Mouse (Mus musculus): ENCODE measurements at regions not wholly inside any gene's neighbourhood (a gene's known extent, or its start where the extent isn't known, plus 50 kb on each side); places are given as distances from the start of the nearest gene placed in this dataset.
"Not testable (repeated sequence)": the region's sequence is repeated elsewhere in the genome, so short reads cannot be mapped to it uniquely, and the experiment has no call there.

GRCm38 (mm10) chr1:165014328-165014727, 79.0 kb upstream of the Xcl1 start:
- no peak for DNase-seq

- no peak for DNase-seq
Measured at GRCm38 (mm10) chr1:165013428-165013827, 78.1 kb upstream of the Xcl1 start.

GRCm38 (mm10) chr1:165012376-165012775, 77.0 kb upstream of the Xcl1 start:
- DNase-seq, result no peak

GRCm38 (mm10) chr1:164999515-164999914, 64.2 kb upstream of the Xcl1 start:
- DNase-seq, result no peak

GRCm38 (mm10) chr1:164998621-164999020, 63.3 kb upstream of the Xcl1 start:
- no peak for DNase-seq

- no peak for DNase-seq
Measured at GRCm38 (mm10) chr1:164997660-164998059, 62.3 kb upstream of the Xcl1 start.

GRCm38 (mm10) chr1:164994247-164994660, 58.9 kb upstream of the Xcl1 start:
- no peak for DNase-seq

- not testable (repeated sequence) for DNase-seq
Measured at GRCm38 (mm10) chr1:164993175-164993875, 58.0 kb upstream of the Xcl1 start.

- DNase-seq, result peak; percentile 58
Measured at GRCm38 (mm10) chr1:164988982-164989381, 53.7 kb upstream of the Xcl1 start.

GRCm38 (mm10) chr1:164988191-164988590, 52.9 kb upstream of the Xcl1 start:
- no peak for DNase-seq

- DNase-seq, result not testable (repeated sequence)
Measured at GRCm38 (mm10) chr1:164985521-164985920, 50.2 kb upstream of the Xcl1 start.

Small RNAs in the stretch of these regions (microRNA-seq; reads per million reads assigned to microRNA genes)
- gene Gm26042 (ENCODE audit: borderline replicate concordance in 2 of 2), result 0 reads per million in 2 experiments

Data from gastrocnemius, postnatal 25 days (tissue).